9 mouse cellular contexts compared by ENCODE assay signal in the genomic region with DNA sequence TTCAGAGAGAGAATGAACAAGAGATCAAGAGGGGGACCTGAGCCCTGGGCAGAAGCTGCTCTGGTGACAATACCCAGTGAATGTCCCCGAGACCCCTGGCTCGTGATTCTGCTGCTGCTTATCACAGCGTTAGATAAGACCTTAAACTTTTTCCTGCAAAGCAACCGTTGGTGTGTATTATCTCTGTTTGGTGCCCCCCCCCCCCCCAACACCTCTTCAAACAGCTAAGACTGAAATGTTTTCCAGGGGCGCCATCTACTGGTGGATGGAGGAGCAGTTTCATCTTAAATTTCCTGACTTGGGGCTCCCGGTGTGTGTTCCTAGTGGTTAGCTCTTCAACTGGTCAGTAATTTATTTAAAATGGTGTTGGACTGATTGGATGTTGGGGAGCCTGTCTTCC. TPM values are rescaled to one million over a fixed set of nuclear protein-coding genes. Genes with fewer than 3 reads are reported as not detected.
DNase-seq lines count a peak whose midpoint lies in the region; ATAC-seq and TF ChIP-seq lines count a peak whose summit lies in the region.
"Had no signal": no experiment of that assay in that cellular context is flagged by ENCODE, and none has a peak within 500 bp of the region (broad histone marks: within the 10 kb centered on the region; RNA-seq: fewer than 3 reads in every experiment).

No protein-coding gene starts in this region.

- peak; percentile 77 for DNase-seq in cerebellum, adult 11 months
- no peak for DNase-seq in cerebellum, adult 11-12 months
- DNase-seq in 416B (ENCODE audit: low read depth), result peak; percentile 91
- DNase-seq in frontal cortex, postnatal 36 days (ENCODE audit: low spot score in 2 of 2), result peak; percentile 72 to 82
- peak; percentile 54 to 84 for DNase-seq in layer of hippocampus, adult 8-10 months (ENCODE audit: low spot score in 2 of 2)
- DNase-seq in lung, postnatal 0 days (ENCODE audit: low spot score), result peak; percentile 71
- DNase-seq in spleen, adult 18-20 months, result peak; percentile 48 to 79

- no peaks in the 10 kb centered on the region for H3K36me3 ChIP-seq in lung, postnatal 0 days (ENCODE audit: insufficient read depth, low read length)

- no peak overlapping the region for H3K4me3 ChIP-seq in bone marrow macrophage, adult 2 months (ENCODE audit: insufficient read depth, low read length)
- H3K4me3 ChIP-seq in lung, postnatal 0 days (ENCODE audit: low read depth, low read length), result no peak overlapping the region

- H3K9ac ChIP-seq in lung, postnatal 0 days (replicated peaks; ENCODE audit: low read depth), result no peak overlapping the region

- no peak for TF ChIP-seq POLR2A in bone marrow macrophage, adult 2 months (IDR thresholded peaks at IDR 0.05; ENCODE audit: borderline replicate concordance, low read depth, low read length)

- no peak overlapping the region for H3K4me2 ChIP-seq in lung, postnatal 0 days (replicated peaks; ENCODE audit: low read depth, low read length)

- WGBS in lung, postnatal 0 days, result 5% methylated on average over 6 of the region's 6 CpGs

- ATAC-seq in lung, postnatal 0 days, result no peak

- no peak overlapping the region for H3K27ac ChIP-seq in bone marrow macrophage, adult 2 months (ENCODE audit: insufficient read depth, low read depth, low read length)
- no peak overlapping the region for H3K27ac ChIP-seq in lung, postnatal 0 days (ENCODE audit: low read length)

- H3K9me3 ChIP-seq in lung, postnatal 0 days (ENCODE audit: low read length), result no peaks in the 10 kb centered on the region

- peak; percentile 75 for TF ChIP-seq CTCF in bone marrow macrophage, adult 2 months (IDR thresholded peaks at IDR 0.05; ENCODE audit: low read depth, low read length)
- TF ChIP-seq CTCF in lung, postnatal 0 days (IDR thresholded peaks at IDR 0.05), result peak; percentile 82

- peaks cover 20% of the 10 kb centered on the region for H3K4me1 ChIP-seq in bone marrow macrophage, adult 2 months (ENCODE audit: control insufficient read depth, insufficient read depth, low read length)
- H3K4me1 ChIP-seq in lung, postnatal 0 days (ENCODE audit: insufficient read depth, low read depth, low read length), result peaks cover 19% of the 10 kb centered on the region

- H3K27me3 ChIP-seq in lung, postnatal 0 days (replicated peaks; ENCODE audit: insufficient read depth, low read length), result no peaks in the 10 kb centered on the region

- no peak for TF ChIP-seq EP300 in lung, postnatal 0 days (IDR thresholded peaks at IDR 0.05)

RNA-seq across cellular contexts. Expression of gene Slc7a5, which starts 2.2 kb away (rescaled TPM):
- 1.9 and 2.4 TPM in 2 replicates for polyA plus RNA-seq in bone marrow macrophage, adult 2 months (2012; ENCODE audit: insufficient read depth, insufficient read length, missing spikeins)
- total RNA-seq in layer of hippocampus, adult 8-10 months (2022), result 10 to 100 TPM; 52.0 to 66.6 (median 61.8) TPM
- 4.3 and 7.5 TPM in 2 replicates for polyA plus RNA-seq in lung, postnatal 0 days (2015; fragmentation: Nextera tagmentation; extraction: Ambion mirVana)

RNA-seq across cellular contexts. Expression of gene Car5a, which starts 35.0 kb away (rescaled TPM):
- not detected in 2 replicates for polyA plus RNA-seq in bone marrow macrophage, adult 2 months (2012; ENCODE audit: insufficient read depth, insufficient read length, missing spikeins)
- total RNA-seq in layer of hippocampus, adult 8-10 months (2022), result under 1 TPM in 1 of 4 experiments, not detected in 3; 0.41 TPM
- polyA plus RNA-seq in lung, postnatal 0 days (2015; fragmentation: Nextera tagmentation; extraction: Ambion mirVana), result 0.37 and 0.61 TPM in 2 replicates
- polyA plus RNA-seq: C2C12 had no signal

RNA-seq across cellular contexts. Expression of gene Banp, which starts 39.9 kb away (rescaled TPM):
- polyA plus RNA-seq in bone marrow macrophage, adult 2 months (2012; ENCODE audit: insufficient read depth, insufficient read length, missing spikeins), result 19.9 and 24.0 TPM in 2 replicates
- 10 to 100 TPM; 25.1 to 66.1 (median 45.2) TPM for total RNA-seq in layer of hippocampus, adult 8-10 months (2022)
- polyA plus RNA-seq in lung, postnatal 0 days (2015; fragmentation: Nextera tagmentation; extraction: Ambion mirVana), result 17.1 and 30.7 TPM in 2 replicates
